Mouse (Mus musculus): ENCODE measurements around the gene Cwc27. TPM values are rescaled to one million over a fixed set of nuclear protein-coding genes. Genes with fewer than 3 reads are reported as not detected.

The Cwc27 gene
- total RNA-seq, 2 experiments from 2014 or later = 18.9 to 25.1 TPM

DNA sequence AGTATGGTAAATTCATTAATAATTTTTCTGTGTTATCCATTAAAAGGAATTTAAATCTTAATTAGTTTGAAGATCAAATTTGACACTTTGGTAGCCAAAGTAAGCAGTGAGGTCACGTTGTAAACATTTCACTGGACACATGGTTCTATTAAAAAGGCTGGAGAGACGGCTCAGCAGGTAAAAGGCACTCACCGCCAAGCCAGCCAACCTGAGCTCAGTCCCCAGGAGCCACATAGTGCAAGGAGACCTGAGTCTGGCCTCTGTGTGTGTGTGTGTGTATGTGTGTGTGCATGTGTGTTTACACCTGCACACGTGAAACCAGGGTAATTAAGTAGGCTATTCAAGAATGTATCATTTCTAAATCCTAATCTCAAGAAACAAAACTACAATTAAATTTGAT is 54.5 kb downstream of the Cwc27 start:
- intact Hi-C loops (cut with DNase I) = no loop called here
- TF ChIP-seq CTCF (IDR thresholded peaks at IDR 0.05) = no peak
- no peak for DNase-seq (ENCODE audit: extremely low spot score in 1 of 2, low spot score in 2 of 2)
- H3K4me3 ChIP-seq = no peak overlapping the region
- no peak overlapping the region for H3K27ac ChIP-seq

DNA sequence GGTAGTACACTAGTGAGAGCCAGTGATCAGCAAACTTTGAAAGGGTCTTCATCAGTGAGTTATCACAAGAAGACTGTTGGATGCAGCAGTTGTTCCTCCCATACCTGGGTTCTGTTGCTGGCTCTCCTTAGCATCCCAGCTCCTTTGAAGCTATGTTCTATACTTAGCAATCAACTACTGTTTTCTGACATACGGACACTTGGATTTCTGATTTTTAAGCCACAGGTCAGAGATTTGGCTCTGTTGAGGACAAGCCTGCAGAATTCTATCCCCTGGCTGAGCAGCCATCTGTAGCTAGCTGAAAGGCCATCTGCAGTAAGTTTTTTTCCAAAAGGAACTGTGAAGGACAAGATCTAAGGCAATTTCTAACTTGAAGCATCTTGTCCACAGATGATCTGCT is 57.6 kb downstream of the Cwc27 start:
- intact Hi-C loops (cut with DNase I) = no loop called here
- Histone ChIP-seq H3K27ac (no peak overlapping the region), H3K4me3 (no peak overlapping the region)
- no peak for DNase-seq (ENCODE audit: extremely low spot score in 1 of 2, low spot score in 2 of 2)
- no peak for TF ChIP-seq CTCF (IDR thresholded peaks at IDR 0.05)

DNA sequence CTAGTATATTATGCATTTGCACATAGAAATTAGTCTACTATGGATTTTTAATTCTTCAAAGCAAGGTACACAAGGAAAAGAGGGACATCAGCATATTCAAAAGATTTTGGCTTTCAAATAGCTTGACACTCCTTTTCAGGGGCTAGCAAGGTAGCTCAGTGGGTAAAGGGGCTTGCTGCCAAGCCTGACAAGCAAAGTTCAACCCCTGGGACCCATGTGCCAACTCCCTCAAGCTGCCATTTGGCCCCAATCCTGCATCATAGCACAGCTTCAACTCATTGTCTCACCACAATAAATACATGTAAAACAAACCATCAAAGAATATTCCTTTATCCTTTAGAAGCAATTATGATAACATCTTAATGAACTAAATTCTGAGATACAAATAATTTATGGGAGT is 69.9 kb downstream of the Cwc27 start:
- H3K27ac ChIP-seq = no peak overlapping the region
- intact Hi-C loops (cut with DNase I) = no loop called here
- DNase-seq (ENCODE audit: extremely low spot score in 1 of 2, low spot score in 2 of 2) = no peak
- TF ChIP-seq CTCF (IDR thresholded peaks at IDR 0.05) = no peak
- no peak overlapping the region for H3K4me3 ChIP-seq

DNA sequence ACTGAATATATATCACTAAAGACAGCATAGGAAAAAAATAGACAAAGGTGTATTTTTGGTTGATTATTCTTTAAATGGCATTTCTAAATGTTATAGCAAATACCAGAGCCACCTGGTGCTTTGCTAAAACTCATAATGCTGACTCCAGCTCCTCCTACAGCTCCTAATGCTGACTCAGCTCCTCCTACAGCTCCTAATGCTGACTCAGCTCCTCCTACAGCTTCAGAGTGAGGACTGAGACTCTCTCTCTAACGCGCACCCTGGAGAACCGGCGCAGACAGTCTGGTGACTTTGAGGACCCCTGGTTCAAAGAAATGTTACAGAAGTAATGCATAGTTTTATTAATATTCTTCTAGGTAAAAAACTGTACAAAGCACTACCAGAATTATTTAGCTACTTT is 74.1 kb downstream of the Cwc27 start:
- DNase-seq (ENCODE audit: extremely low spot score in 1 of 2, low spot score in 2 of 2) = no peak

DNA sequence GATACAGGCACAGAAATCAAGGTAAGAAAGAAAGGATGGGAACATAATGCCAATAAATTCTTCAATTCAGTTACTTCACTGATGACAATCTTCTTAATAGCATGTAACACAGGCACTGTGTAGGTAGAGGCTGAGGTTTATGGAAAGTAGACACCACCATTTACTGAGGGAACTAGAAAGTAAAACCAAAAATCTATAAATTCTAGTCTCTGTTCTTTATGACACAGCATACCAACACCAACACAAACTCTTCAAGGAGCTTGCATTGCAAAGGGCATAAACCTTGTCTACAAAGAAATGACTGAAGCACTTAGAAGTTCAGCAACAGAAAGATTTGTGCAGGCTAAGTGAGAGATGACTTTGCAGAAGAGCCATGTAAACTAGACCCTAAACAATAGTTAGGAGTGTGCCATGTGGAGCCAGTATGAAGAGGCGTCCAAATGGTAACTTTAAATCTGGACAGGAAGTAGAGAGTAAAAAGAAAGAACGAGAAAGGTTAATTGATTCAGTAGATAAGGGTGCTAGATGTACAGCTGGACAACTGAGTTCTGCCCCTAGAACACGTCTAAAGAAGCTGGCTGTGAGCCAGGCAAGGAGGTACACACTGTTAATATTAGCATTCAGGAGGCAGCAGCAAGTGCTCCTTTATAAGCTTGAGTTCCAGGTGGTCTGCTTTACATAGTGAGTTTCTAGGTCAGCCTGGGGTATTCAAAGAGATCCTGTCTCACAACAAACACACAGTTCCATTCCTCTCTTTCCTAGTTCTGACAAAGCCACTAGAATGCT is 87.5 kb downstream of the Cwc27 start:
- no peak for TF ChIP-seq CTCF (IDR thresholded peaks at IDR 0.05)
- intact Hi-C loops (cut with DNase I) = no loop called here
- H3K27ac ChIP-seq = no peak overlapping the region

More for the DNA sequence above, 74.1 kb downstream of the Cwc27 start:
- intact Hi-C loops (cut with DNase I) = no loop called here
- H3K4me3 ChIP-seq = no peak overlapping the region
- no peak for TF ChIP-seq CTCF (IDR thresholded peaks at IDR 0.05)
- no peak overlapping the region for H3K27ac ChIP-seq

DNA sequence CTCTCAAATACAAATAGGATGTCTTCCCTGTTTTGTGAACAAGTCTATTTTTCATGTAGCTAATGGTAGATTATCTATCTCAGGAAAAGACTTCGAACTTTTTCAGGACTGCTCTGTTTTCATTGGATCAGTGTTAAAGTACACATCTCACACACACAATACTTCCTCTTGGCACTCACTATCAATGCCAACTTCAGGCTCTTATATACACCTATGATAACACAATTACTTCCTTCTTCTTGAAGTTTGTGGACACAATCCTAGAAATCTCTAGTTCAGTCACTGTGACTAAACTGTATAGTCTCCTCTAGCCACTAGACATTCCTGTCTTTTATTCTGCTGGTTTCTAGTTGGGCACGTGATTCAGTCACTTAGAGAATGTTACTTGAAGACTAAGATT is 89.3 kb downstream of the Cwc27 start:
- DNase-seq (ENCODE audit: extremely low spot score in 1 of 2, low spot score in 2 of 2) = no peak
- Histone ChIP-seq H3K4me3 (no peak overlapping the region), H3K27ac (no peak overlapping the region)
- no peak for TF ChIP-seq CTCF (IDR thresholded peaks at IDR 0.05)
- intact Hi-C loops (cut with DNase I) = no loop called here

More for the DNA sequence above, 87.5 kb downstream of the Cwc27 start:
- H3K4me3 ChIP-seq = no peak overlapping the region
- DNase-seq (ENCODE audit: extremely low spot score in 1 of 2, low spot score in 2 of 2) = no peak

DNA sequence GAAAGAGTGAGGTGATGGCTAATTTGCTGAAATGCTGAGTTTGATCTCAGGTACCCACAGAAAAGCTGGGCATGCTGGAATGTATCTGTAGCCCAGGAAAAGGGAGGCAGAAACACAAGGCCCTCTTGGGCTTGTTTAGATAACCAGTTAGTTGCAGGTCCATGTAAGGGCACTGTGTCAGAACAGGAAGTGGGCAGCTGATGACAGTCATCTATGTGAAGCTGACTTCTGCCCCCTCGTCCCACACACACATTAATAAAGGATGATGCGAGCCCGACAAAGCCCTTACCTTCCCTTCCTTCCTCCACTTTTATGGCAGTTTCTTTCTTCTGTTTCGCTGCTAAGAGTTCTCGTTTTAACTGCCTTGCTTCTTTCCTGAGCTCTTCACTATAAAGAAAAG is 96.8 kb downstream of the Cwc27 start:
- no peak for DNase-seq (ENCODE audit: extremely low spot score in 1 of 2, low spot score in 2 of 2)
- H3K27ac ChIP-seq = no peak overlapping the region
- H3K4me3 ChIP-seq = no peak overlapping the region
- intact Hi-C loops (cut with DNase I) = no loop called here
- TF ChIP-seq CTCF (IDR thresholded peaks at IDR 0.05) = no peak

DNA sequence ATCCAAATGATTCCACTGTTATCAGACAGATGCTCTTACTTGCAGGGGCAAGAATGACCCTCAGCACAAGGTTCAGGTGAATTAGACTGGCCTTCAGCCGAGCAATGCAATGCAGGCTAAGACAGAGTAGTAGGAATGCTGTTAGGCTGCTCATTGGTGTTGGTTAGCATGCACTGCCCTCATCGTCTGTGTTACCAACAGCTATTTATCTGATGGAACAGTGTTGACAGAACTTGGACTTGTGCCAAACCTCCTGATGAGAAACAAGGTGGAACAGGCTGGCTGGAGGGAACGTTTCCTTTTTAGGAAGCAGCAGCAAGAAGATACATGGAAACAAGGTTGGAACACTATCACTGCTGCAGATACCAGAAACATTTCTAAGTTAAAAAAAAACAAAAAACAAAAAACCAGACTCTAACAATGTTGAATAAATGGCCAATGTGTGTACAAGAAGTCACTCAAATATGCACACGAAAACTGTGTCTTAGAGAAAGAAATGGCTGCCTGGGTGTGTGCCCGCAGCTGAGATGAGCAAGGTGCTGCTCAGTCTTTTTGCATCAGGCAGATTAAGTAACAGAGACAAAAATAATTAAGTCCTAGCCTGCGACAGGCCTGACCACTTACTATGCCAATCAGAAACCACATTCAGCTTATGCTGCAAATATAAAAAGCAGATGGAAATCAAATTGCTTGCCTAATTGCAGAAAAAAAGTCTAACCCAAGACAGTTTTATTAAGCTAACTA is 122.2 kb downstream of the Cwc27 start:
- DNase-seq (ENCODE audit: extremely low spot score in 1 of 2, low spot score in 2 of 2) = peak in 1 of 2 experiments; percentile 14
- no peak overlapping the region for H3K4me3 ChIP-seq
- intact Hi-C loops (cut with DNase I) = loop anchor here (5.0 kb wide), 1 partner anchor 88 kb away; no protein-coding TSS in a partner anchor
- no peak for TF ChIP-seq CTCF (IDR thresholded peaks at IDR 0.05)
- H3K27ac ChIP-seq = no peak overlapping the region

DNA sequence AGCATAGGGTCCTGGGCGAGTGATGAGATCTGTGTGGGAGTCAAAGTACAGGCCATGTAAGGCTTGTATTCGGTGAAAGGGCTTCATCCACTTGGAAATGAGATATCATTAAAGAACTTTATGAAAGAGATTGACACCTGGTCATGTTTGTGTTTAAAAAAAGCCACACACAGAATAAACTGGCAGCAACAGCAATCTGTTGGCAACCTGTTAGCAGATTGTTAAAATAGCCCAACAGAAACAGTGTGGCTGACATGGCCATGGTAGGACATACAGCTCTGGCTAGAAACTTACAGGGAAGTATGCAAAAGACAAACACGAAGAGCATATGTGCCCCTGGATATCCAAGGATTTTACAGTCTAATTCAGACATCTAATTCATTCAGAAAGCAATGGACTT is 124.2 kb downstream of the Cwc27 start:
- intact Hi-C loops (cut with DNase I) = no loop called here
- DNase-seq (ENCODE audit: extremely low spot score in 1 of 2, low spot score in 2 of 2) = no peak
- no peak overlapping the region for H3K4me3 ChIP-seq
- no peak for TF ChIP-seq CTCF (IDR thresholded peaks at IDR 0.05)
- H3K27ac ChIP-seq = no peak overlapping the region

DNA sequence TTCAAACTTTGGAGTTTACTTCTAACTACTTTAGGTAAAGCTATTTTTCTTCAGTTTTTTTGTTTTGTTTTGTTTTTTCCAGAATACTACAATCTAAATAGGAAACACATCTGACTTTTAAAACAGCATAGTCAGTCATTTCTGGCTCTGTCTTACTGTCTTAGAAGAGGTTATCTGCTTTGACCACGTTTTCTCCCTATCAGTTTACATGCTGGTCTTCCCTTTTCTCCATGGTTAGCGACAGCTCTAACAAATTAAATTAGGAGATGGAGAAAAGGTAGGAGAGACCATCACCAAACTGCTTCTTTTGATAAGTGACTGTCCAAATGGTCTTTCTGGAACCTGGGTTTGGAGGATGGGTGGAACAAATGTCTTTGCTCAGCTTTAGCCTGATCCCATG is 131.4 kb downstream of the Cwc27 start:
- Histone ChIP-seq H3K27ac (no peak overlapping the region), H3K4me3 (no peak overlapping the region)
- intact Hi-C loops (cut with DNase I) = no loop called here
- TF ChIP-seq CTCF (IDR thresholded peaks at IDR 0.05) = no peak
- DNase-seq (ENCODE audit: extremely low spot score in 1 of 2, low spot score in 2 of 2) = no peak

DNA sequence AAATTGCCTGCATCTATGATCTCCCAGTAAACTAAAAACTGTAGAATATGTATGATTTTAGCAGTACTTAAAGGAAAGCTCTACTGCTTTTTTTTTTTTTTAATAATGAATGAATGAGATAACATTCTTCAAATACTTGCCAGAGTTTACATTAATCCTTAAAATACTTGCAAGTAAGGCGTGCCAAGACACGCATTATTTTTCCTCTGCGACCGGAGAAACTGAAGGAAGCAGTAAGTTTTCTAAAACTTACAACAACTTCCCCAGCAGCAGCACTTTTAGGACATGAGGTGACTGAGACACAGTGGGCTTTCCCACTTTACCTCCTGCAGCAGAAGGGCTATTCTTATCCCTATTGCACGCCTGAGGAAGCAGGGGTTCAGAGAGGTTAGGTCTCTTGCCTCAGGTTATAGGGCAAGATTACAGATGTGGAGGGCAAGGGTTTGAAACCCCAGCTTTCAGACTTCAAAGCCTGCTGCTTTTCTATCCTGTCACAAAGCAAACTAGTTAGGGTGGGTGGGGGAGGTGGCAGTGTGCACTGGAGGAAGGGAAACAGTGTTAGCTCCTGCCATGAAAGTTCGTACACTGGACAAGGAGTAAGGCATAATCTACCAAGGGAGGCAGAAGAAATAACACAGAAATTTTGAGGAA is 132.5 kb downstream of the Cwc27 start:
- DNase-seq (ENCODE audit: extremely low spot score in 1 of 2, low spot score in 2 of 2) = no peak

DNA sequence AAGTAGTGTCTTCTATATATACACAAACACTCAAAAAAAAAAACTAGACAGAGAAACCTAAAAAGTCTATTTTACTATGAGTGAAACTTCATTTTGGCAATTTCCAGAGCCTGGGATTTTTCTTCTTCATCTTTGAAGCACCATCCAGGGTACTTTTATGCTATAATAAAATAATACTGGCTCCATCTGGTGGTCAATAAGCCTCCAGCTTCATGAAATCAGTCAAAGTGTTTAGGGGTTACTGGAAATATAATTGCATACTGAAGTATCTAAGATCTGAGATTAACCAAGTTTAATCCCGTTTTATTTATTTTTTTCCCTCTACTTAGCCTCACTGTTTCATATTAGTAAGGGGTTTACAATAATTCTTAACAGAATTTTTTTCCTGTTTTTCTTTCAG is 135.7 kb downstream of the Cwc27 start:
- no peak for DNase-seq (ENCODE audit: extremely low spot score in 1 of 2, low spot score in 2 of 2)
- Histone ChIP-seq H3K27ac (no peak overlapping the region), H3K4me3 (no peak overlapping the region)
- intact Hi-C loops (cut with DNase I) = loop anchor here (1.0 kb wide), 1 partner anchor 396 kb away; no protein-coding TSS in a partner anchor
- TF ChIP-seq CTCF (IDR thresholded peaks at IDR 0.05) = peak; percentile 69

More for the DNA sequence above, 132.5 kb downstream of the Cwc27 start:
- no peak for TF ChIP-seq CTCF (IDR thresholded peaks at IDR 0.05)
- intact Hi-C loops (cut with DNase I) = no loop called here
- H3K27ac ChIP-seq = no peak overlapping the region
- H3K4me3 ChIP-seq = no peak overlapping the region

Data from left cerebral cortex, adult 2 months (tissue).